Mouse (Mus musculus) ovary, adult 10 weeks (tissue): Measurements from ENCODE around the gene Eno2. TPM values are rescaled to one million over a fixed set of nuclear protein-coding genes. Genes with fewer than 3 reads are reported as not detected.

Experiments used
- polyA plus RNA-seq: library from polyadenylated mRNA; stranded (reverse); fragments of 350-450 nt; fragmentation: Illumina TruSeq; extraction: RNeasy Lipid Tissue Mini Kit (QIAGEN cat#74804); gene quantifications from one replicate; pipeline ENCODE4 v1.2.3, GENCODE M21; 2014

Gene Eno2
- 0.48 TPM for polyA plus RNA-seq

DNA sequence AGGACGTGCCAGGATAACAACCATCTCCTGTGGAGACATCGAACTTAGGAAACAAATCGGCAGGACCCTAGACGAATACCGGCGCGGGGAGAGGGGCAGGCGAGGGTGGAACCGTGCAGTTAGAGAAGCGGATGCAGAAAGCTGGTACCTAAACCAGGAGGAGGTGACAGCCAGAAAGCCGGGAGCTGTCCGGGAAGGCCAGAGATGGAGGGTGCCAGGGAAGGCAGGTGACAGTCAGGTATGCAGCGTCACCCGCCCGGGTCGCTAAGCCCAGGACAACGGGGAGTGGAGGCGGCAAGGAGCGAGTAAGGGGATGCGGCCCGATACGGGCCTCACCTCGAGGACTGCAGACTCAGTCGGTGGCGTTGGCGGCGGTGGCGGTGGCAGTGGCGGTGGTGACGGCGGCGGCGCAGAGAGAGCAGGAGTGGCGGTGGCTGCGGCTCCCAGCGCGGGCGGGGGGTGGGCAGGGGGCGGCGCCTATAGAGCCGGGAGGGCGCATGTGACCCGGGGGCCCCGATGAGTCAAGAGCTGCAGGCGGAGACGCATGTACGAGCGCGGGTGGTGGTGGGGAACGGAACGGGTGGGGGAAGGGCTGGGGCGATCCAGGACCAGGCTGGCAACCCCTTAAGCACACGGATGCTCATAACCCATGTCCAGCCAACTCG is at the start of gene Eno2:
Eno2 (minus strand) TSS at position 573 of the 665 bp plus-strand sequence.

GRCm38 (mm10) chr6:124813933-124814332 is 44.5 kb upstream of the Eno2 start, which contains the start of gene Tpi1:
Gene Tpi1 (minus strand): TSS chr6:124814296.

GRCm38 (mm10) chr6:124808358-124809012 is 39.0 kb upstream of the Eno2 start, which contains the start of gene Spsb2:
Gene Spsb2 (plus strand): TSS chr6:124808661.

GRCm38 (mm10) chr6:124779222-124779983 is 9.9 kb upstream of the Eno2 start, which contains the start of gene Lrrc23:
Gene Lrrc23 (minus strand): TSS chr6:124779727.

DNA sequence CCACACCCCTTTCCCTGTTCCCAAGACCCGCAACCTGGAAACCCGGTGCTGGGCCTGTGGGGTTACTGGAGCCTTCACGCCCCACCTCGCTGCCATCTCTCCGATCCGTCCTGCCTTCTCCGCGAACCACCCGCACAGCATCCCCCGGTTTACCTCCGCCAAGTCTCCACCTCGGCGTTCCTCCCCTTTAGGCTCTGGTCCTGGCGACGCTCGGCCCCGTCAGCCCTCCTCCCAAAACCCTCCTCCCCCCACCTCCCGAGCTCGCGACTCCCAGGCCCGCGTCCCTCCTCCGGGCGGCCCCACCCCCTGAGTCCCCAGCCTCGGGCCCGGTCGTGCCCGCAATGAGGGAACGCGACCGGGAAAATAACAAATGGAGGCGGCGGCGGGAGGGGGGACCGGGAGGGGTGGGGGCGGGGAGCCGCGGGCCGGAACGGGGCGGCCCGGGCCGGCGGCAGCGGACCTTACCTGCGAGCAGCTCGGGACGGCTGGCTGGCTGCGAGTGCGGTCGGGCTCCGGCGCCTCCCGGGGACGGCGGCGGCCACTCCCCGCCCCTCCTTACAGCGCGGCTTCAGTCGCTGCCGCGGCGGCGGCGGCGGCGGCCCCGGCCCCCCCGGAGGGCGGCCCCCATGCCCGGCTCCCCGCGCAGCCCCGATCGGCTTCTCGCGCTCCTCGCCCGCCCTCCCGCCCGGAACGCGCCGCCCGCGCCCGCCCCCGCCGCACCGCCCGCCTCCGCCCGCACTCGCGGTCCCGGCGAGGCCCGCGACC is 13.5 kb downstream of the Eno2 start, which contains the start of the genes Gm45234 and Atn1:
Gm45234 (minus strand) TSS at position 191 of the 765 bp plus-strand sequence.
Atn1 (minus strand) TSS at position 694 of the 765 bp plus-strand sequence.

DNA sequence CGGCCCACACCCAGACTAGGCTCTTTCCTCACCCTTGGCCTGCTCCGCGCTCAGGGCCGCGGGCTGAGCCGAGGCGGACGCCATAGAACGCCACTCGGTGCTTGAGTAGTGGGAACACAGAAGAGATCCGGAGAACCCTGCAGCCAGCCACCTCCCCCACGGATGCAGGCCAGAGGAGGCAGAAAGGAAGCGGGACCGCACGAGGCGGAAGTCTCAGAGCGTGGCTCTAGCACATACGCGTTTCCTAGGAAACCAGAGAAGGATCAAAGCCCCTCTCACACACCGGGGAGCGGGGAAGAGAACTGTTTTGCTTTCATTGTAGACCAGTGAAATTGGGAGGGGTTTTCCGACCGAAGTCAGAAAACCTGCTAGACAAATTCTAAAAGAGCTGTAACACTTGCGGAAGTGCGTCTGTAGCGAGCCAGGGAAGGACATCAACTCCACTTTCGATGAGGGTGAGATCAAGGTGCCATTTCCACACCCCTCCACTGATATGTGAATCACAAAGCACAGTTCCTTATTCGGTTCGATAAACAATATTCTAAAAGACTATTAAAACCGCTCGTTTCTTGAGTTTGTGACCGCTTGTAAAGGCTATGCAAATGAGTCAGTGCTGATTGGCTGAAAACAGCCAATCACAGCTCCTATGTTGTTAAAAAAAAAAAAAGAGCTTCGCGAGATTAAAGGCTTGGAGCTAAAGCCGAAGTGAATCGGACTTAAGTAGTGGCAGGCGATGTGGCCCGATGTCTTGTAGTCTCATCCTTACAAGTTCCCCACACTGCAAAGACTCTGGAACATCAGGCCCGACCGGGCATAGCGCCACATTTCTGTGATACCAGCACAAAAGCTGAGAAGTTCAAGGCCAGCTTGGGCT is 28.3 kb downstream of the Eno2 start, which contains the start of gene Grcc10:
Grcc10 (minus strand) TSS at position 487 of the 874 bp plus-strand sequence.

GRCm38 (mm10) chr6:124738511-124739023 is 30.9 kb downstream of the Eno2 start, which contains the start of gene Ptpn6:
Gene Ptpn6 (minus strand): TSS chr6:124738714.

GRCm38 (mm10) chr6:124711824-124712782 is 57.4 kb downstream of the Eno2 start, which contains the start of the genes Emg1 and Phb2:
Gene Emg1 (minus strand): TSS chr6:124712178.
Gene Phb2 (plus strand): TSS chr6:124712336.

Other genes with a start within 250 kb of the Eno2 start
- 221 TPM for gene C1s1, start 227.3 kb downstream of the Eno2 start, polyA plus RNA-seq
- not detected for gene C1rb, start 199.4 kb downstream of the Eno2 start, polyA plus RNA-seq
- 0.40 TPM for gene C1s2, start 133.6 kb downstream of the Eno2 start, polyA plus RNA-seq
- gene Lpcat3, start 106.6 kb downstream of the Eno2 start, polyA plus RNA-seq, result 40.5 TPM
- gene Emg1, start 57.5 kb downstream of the Eno2 start, polyA plus RNA-seq, result 13.2 TPM
- gene Phb2, start 57.3 kb downstream of the Eno2 start, polyA plus RNA-seq, result 26.3 TPM
- 4.1 TPM for gene Ptpn6, start 31.0 kb downstream of the Eno2 start, polyA plus RNA-seq
- 2.1 TPM for gene Grcc10, start 28.3 kb downstream of the Eno2 start, polyA plus RNA-seq
- gene Gm45234, start 13.7 kb downstream of the Eno2 start, polyA plus RNA-seq, result not detected
- gene Atn1, start 13.1 kb downstream of the Eno2 start, polyA plus RNA-seq, result 0.66 TPM
- 3.8 TPM for gene Lrrc23, start 10.1 kb upstream of the Eno2 start, polyA plus RNA-seq
- gene Spsb2, start 39.0 kb upstream of the Eno2 start, polyA plus RNA-seq, result not detected
- gene Tpi1, start 44.6 kb upstream of the Eno2 start, polyA plus RNA-seq, result 12.8 TPM
- gene Usp5, start 59.8 kb upstream of the Eno2 start, polyA plus RNA-seq, result 23.2 TPM
- 4.3 TPM for gene Cdca3, start 59.9 kb upstream of the Eno2 start, polyA plus RNA-seq
- gene Gnb3, start 70.6 kb upstream of the Eno2 start, polyA plus RNA-seq, result not detected
- 1.7 TPM for gene P3h3, start 88.1 kb upstream of the Eno2 start, polyA plus RNA-seq
- not detected for gene Gpr162, start 94.3 kb upstream of the Eno2 start, polyA plus RNA-seq
- 1.4 TPM for gene Cd4, start 118.5 kb upstream of the Eno2 start, polyA plus RNA-seq
- gene Lag3, start 142.0 kb upstream of the Eno2 start, polyA plus RNA-seq, result 0.23 TPM
- 293 TPM for gene Ptms, start 150.4 kb upstream of the Eno2 start, polyA plus RNA-seq
- gene Mlf2, start 161.7 kb upstream of the Eno2 start, polyA plus RNA-seq, result 8.4 TPM
- gene Cops7a, start 195.9 kb upstream of the Eno2 start, polyA plus RNA-seq, result 18.8 TPM
- 0.23 TPM for gene Pianp, start 227.0 kb upstream of the Eno2 start, polyA plus RNA-seq
- 13.0 TPM for gene Zfp384, start 239.5 kb upstream of the Eno2 start, polyA plus RNA-seq